Mouse (Mus musculus) mammary gland, adult 2 months (tissue): Measurements from ENCODE around the gene Spic. TPM values are rescaled to one million over a fixed set of nuclear protein-coding genes. Genes with fewer than 3 reads are reported as not detected.

ENCODE experiments used
- polyA plus RNA-seq: library from polyadenylated mRNA; depleted of rRNA; stranded (reverse); fragments of >200 nt; gene quantifications from 2 replicates; pipeline ENCODE4 v1.2.3, GENCODE M21; 2012; ENCODE audit warnings: low replicate concordance; rRNA removed

Spic gene
- 0.98 and 1.9 TPM in 2 replicates for polyA plus RNA-seq

GRCm38 (mm10) chr10:88684925-88685324 is at the start of gene Spic:
Gene Spic, minus strand, starts transcription at chr10:88685015.

DNA sequence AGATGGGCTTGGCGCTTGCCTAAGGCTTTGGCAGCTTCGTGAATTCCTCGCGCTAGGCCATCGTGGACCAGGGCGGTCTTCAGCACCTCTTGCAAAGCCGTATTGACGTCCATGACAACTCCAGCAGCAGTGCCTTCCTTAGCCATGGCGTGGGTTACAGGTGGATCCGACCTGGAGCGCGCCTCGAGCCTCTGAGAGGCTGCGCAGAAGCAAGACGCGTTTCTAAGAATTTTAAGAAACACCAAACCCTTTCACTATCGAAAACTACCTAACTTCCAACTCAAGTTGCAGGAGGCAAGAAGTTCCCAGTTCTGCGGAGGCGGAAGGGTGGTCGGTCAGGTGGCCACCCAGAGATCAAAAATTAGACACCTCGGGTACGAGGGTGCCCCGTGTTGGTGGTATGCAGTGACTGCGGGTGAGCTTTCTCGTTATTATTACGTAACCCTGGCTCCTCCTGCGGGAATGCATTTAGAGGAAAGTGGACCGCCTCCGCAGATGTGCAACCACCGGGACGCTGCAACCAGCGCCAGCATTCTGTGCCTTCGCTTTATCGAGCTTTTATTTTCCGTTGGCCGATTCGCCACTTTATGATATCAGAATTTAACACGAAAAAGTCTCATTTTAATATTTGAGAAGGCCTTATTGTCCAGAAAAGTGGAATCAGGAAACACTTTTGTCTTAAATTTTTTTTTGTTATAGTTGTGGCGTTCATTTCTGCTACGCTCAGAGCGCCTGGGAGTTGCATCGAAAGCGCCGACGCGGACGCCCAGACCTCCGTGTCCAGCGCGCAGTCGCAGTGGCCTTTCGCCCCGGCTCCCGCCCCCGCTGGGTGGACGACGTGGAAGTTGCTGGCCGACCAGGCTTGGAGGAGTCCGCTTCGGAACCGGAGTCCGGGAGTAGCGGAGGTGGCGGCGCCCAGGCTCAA is 46.0 kb upstream of the Spic start, which contains the start of gene Arl1:
TSS of gene Arl1 (plus strand) at position 288 of the 925 bp plus-strand sequence.

Other genes with a start within 250 kb of the Spic start
- not detected in 2 replicates for gene Sycp3, start 225.4 kb downstream of the Spic start, polyA plus RNA-seq
- 453 and 496 TPM in 2 replicates for gene Chpt1, start 180.9 kb downstream of the Spic start, polyA plus RNA-seq
- gene Mybpc1, start 79.9 kb downstream of the Spic start, polyA plus RNA-seq: 0.11 and 62.1 TPM in 2 replicates
- 13.7 and 27.6 TPM in 2 replicates for gene Arl1, start 45.8 kb upstream of the Spic start, polyA plus RNA-seq
- gene Utp20, start 141.8 kb upstream of the Spic start, polyA plus RNA-seq: 3.7 and 6.5 TPM in 2 replicates
- gene Slc5a8, start 201.0 kb upstream of the Spic start, polyA plus RNA-seq: 2.9 and 3.4 TPM in 2 replicates